Mouse (Mus musculus) cerebellum, adult (tissue): ENCODE results near the gene Sertad2.

Source experiments
- ATAC-seq: cut with Nextera tagmentation; 2 replicates; pipeline ENCODE4 v1.9.2; 2017; ENCODE audit warnings: mild to moderate bottlenecking, moderate library complexity, mixed read lengths; ENCODE audit not compliant: insufficient number of reproducible peaks, low FRiP score, low TSS enrichment

Gene Sertad2

DNA sequence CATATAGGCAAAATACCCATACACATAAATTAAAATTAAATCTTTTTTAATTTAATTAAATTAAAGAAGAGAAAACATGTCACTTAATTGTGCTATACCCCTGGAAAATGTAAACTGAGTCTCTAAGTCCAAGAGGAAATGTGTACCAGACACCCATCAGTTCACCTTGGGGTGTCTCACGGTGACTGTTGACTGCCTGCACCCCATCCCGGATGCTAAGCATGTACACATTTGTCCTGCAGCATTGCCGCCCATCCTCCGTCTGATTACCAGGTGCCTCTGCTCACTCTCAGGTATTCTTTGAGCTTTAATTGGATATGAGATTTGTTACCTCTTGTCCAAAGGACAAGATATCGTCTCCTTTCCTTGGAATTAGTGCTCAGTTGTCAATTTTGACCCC lies 99.3 kb downstream of the Sertad2 start:
- no peak for ATAC-seq

DNA sequence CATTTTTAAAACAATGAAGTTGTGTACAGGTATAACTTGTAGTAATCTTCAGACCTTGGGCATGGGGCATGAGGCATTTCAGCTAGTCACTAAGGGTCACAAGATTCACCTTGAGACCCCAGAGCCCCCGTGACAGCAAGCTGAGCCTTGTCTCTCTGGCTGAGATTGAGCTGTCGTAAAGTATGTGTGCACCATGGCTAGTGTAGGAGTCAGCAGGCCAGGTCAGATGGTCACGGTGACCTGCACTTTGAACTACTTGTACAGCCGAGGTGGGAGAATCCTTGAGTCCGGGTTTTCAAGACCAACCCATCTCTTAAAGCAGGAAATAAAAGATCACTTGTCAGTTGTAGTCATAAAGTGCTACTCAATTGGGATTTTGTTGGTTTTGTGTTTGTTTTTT lies 100.1 kb downstream of the Sertad2 start:
- ATAC-seq: no peak

DNA sequence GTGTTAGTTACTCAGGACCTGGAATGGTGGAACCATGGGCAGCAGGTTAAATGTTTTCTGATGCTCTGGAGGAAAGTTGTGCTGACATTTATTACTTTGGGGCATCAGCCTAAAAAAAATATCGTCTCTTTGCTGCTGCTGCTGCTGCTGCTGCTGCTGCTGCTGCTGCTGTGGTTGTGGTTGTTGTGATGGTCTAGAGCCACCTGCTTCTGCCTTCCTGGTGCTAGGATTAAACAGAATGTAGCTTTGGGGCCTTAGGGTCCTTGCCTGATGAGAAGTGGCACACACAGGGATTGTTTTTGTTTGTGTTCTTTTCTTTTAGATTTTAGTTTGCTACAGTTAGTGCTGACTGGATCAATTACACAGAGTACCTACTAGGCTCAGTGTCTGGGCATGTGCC lies 101.1 kb downstream of the Sertad2 start:
- no peak for ATAC-seq

DNA sequence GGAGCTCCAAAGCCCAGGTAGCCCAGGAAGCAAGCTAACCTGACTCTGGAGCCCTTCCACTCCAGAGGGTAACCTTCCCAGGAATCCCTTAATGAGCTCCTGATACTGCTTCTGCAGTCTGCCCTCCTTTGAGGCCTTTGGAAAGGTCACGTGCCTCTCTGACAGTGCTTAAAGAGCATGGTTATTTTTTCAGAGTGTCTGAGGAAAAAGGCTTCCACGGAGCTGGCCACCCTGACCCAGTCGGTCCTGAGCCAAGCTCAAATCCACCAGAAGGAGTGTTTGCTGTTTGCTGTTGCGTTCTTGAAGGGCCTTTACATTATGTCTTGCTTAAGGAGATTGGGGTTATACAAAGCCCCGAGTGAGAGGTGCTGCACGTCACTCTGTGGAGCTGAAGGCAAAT lies 101.8 kb downstream of the Sertad2 start:
- no peak for ATAC-seq

DNA sequence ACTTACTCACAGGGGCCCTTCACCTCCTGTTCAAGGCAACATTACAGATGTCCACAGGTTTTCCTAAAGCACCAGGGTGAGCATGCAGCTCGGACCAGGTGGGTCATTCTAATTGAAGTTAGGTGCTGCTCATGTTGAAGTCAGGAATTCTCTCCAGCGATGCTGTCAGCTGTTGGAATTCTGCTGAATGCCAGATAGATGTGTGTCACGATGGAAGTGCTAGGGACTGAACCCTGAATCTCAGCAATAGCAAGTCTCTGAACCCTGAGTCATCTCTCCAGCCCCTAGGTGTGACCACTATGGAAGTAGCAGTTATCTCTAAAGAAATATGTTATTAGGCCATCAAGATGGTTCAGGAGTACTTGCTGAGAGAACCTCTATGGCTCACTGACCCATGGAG lies 102.5 kb downstream of the Sertad2 start:
- ATAC-seq: no peak

DNA sequence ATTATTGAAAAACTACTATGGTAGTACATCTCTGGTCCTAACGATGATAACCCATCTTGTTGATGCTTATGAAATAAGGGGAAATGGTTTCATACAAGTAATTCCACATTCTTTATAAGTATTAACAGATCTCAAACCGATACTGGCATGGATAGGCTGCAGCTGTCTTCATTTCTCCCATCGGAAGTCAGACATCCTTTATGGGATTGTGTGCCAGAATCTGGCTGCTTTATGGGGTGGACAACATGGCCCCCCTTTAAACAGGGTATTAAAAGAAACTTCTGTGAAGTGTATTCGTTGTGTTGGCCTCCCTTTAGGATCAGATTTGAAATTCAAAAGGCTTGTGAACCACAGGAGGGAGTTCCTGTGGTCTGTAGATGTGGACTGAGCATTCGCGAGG lies 103.1 kb downstream of the Sertad2 start:
- ATAC-seq: no peak

DNA sequence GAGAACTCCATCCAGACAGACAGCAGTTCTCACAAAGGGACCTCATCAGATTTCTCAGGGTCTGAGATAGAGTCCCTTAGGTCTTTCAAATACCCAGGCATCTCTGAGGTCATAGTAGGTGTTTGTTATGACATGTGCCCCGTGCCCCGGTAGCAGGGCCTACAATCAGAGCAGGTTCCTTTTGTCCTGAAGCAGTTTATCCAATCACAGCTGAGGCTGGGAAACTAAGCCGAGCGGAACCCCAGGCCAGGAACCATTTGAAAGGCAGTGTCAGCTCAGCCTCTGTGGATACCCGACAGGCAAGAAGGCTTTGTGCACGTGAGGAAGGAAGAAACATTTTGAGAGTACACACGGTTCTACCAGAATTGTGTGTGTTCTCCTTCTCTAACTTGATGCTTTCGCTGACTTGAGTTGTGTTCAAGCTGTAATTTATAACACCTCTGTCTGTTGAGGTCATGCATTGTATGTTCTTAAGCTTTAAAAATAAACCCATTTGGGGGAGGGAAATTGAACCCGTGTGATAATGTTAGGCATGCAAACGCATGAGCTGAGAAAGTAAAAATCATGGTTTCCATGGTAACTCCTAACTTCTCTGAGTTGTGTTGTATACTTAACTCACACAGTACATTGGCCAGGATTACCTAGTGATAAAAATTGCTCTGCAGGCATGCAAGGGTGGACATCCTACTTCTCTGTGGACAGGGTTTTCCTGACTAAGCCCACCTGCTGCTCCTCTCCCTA lies 104.1 kb downstream of the Sertad2 start:
- no peak for ATAC-seq

DNA sequence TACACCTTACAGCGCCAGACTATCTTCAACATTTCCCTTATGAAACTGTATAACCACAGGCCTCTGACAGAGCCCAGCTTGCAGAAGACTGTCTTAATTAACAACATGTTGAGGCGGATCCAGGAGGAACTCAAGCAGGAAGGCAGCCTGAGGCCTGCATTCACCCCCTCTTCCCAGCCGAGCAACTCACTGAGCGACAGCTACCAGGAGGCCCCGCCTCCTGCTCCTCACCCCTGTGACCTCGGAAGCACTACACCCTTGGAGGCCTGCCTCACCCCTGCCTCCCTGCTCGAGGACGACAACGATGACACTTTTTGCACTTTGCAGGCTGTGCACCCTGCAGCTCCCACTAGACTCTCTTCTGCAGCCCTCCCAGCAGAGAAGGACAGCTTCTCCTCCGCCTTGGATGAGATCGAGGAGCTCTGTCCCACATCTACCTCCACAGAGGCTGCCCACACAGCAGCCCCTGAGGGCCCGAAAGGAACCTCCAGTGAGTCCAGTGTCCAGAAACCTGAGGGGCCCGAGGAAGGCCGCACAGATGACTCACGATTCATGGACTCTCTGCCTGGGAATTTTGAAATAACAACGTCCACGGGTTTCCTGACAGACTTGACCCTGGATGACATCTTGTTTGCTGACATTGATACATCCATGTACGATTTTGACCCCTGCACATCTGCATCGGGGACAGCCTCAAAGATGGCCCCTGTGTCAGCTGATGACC lies 105.0 kb downstream of the Sertad2 start:
- no peak for ATAC-seq

DNA sequence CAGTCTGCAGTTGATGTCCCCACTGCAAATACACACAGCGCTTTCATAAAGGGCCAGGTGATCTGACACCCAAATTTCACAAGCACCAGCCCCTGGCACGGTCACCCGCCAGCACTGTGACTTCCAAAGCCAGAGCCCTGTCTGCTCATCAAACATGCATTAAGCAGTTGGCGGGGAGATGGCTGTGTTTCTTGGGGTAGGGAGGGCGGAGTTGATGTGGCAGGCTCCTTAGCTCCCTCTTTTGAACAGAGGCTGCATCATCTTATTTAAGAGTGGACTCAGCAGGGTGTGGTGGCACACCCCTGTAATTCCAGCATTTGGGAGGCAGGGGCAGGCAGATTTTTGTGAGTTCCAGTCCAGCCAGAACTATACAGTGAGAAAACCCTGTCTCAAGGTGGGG lies 106.4 kb downstream of the Sertad2 start:
- ATAC-seq: no peak

DNA sequence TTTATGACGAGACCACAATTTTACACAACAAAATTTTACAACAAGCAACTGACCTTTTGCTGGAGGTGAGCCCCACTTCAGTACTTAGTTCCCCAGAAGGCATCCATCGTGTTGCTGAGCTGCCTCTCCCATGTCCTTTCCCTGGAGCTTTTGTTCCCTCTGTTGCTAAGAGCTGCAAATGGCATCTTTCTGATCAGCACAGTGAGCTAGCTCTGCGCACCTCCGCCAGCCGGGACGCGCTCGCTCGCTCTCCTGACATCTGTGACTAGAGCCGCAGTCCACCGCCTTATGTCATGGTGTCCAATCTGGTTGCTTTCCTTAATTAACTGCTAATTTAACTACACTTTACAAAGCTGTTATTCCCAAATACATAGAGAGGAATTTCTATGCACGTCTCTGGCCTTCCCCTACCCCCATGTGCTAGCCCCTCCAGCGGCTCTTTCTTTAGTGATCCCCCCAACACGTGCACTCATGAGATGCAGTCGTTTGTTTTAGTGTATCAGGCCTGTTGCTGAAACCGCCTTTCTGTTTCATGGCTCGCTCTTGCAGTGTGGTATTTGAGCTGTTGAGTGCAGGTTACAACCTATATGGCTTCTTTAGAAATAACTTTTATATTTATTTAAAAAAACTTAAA lies 107.1 kb downstream of the Sertad2 start:
- no peak for ATAC-seq

DNA sequence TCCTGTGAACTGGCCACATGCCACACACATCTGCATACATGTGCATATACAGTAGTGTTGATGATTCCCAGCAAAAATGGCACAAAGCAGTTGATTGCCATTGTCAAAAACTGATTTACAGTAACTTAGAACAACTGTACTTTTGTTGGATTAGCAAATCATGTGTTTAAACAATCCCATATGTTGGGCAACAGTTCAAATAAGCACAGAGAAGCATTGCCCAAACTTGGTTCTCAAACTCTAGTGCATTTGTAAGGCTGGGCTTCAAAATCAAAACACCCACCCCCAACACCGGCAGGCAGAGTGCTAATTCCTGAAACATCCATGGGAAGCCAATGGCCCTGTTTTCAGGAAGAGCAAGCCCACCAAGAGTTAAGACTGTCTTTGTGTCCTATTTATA lies 108.1 kb downstream of the Sertad2 start:
- ATAC-seq: no peak

DNA sequence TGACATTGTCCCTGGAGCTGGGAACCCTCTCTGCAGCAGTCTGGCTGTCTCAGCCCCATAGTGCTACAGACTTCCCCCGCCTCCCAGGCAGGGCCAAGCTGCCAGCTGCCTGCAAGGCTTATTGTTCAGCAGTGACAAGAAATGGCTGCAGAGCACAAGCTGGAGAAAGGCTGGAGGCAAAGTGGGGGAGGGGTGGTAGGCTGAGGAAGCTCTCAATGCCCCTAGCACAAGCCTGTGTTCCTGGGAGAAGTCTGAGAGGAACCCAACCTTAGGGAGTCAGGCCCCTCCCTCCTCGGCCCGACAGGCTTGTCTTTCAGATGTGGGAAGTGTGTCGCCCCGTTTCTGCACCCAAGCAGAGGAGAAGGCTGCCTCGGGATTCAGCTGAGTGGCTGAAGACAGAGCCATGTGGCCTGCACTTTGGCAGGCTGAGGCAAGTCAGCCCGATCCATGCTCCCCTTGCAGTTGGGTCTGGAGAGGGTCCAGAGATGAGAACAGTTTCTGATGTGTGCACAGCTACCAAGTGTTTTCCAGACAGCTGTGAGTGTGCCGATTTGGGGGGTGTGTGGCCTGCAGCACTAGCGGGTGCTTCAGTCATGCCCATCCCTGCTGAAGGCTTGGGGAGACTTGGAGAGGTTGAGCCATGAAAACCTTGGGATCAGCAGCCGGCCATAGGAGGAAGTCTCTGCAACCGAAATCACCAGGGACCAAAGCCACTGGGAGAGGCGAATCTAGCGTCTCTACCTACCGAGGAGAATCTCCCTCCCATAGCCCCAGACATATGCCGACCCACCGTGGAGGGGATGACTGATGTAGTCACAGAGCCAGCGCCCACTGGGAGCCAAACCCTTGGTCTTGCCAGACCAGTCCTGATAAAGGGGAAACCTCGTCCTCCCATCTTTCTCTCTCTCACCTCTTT lies 113.0 kb downstream of the Sertad2 start:
- peak; percentile 56; the same call in 1 of the 2 replicates for ATAC-seq

DNA sequence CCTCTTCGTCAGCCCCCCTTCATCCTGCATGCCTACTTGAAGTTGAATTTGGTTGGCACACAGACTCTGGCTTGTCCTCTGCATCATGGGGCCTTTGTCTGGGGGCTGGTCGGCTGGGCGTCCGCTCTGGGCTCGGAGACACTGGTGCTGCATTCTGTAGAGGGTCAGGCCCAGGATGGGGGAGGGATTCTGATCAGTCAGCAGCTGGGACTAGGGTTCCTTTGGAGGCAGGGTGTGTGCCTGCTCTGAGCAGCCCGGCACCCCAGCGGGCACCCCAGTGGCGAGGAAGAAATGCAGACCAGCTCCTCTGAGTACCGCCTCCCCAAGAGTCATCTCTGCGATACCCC lies 113.6 kb downstream of the Sertad2 start:
- no peak for ATAC-seq

DNA sequence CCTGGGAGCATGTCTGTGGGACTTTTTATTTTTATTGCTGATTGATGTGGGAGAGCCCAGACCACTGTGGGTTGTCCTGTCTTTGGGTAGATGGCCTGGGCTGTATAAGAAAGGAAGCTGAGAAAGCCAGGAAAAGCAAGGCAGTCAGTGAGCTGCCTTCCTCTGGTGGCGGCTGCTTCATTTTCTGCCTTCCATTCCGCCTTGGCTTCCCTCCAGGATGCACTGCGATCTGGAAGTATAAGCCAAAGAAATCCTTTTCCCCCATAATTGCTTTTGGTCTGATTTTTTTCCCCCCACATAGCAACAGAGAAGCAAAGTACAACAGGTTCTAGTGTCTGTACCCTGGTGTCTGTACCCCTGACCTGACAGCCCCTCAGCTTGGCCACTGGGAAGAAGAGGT lies 116.0 kb downstream of the Sertad2 start:
- ATAC-seq: no peak

DNA sequence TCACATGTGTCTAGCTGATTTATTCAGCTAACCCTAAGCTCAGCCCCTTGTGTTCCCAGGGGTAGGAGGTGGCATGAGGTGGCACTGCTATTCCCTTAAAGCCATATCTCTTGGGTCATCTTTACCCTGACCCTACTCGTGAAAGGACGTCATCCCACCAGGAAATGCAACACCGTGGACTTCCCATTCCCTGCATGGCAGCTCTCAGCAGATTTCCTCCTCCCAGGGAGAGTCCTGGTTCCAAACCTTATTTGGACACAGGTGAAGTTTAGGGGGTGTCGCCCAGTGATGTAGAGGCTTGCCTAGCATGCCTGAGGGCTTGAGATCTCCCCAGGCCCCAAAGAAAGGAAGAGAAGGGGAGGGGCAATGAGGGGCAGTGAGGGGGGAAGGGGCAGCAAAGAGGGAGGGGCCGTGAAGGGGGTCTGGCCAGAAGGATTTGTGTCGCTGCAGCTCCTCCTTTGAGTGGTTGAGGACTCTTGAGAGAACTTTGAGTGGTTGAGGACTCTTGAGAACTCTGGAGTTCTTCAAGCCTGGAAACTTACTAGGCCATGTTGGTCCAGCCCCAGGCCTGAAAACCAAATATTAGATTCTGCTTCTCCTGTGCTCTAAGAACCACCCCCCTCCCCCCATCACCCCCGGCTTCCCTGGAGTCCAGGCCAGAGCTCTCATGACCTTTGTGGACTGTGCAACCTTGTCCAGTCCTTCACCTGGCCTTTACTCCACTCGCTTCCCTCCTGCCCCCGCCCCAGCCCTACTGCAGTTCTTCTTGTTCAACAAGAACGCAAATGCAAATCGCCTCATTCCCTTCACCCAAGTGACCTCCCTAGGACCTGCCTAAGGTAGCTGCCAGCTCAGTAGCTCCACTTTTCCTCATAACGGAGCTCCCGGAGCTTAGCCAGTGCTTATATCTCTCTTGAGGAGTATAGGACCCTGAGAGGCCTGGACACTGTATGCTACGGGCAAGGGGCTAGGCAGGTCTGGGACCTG lies 117.4 kb downstream of the Sertad2 start:
- ATAC-seq: no peak

DNA sequence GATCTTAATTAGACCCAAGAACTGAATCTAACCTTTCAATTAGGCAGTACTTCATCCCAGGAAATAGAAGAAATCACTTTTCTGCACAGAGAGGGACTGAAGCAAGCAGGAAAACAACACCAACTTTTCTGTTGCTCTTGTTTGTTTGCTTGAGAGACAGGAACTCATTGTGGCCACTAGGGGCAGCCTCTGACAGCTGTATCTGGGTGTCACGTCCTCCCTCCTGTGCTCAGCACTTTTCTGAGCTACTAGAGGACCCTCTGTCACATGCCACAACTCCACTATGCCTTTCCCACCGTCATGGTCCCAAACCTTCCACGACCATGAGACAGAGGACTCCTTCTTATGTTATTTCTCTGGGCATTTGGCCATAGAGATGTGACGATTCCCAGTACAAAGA lies 118.6 kb downstream of the Sertad2 start:
- ATAC-seq: no peak

DNA sequence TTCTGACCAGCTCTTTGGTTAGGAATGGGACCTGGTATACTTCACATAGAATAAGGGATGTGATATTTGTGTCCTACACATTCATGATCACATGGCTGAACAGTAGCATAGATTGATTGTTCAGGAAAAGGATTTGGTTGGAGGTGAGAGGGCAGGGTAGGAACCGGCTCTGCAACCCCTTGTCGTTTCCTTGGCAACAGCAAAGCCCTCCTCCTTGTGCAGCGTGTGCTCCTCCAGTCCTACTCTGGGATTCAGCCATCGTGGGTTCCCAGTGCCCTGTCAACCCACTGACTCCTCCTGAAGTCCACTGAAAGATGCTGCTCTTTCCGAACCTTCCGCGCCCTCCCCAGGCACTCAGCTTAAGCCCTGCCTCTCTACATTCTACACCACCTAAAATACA lies 119.8 kb downstream of the Sertad2 start:
- no peak for ATAC-seq

DNA sequence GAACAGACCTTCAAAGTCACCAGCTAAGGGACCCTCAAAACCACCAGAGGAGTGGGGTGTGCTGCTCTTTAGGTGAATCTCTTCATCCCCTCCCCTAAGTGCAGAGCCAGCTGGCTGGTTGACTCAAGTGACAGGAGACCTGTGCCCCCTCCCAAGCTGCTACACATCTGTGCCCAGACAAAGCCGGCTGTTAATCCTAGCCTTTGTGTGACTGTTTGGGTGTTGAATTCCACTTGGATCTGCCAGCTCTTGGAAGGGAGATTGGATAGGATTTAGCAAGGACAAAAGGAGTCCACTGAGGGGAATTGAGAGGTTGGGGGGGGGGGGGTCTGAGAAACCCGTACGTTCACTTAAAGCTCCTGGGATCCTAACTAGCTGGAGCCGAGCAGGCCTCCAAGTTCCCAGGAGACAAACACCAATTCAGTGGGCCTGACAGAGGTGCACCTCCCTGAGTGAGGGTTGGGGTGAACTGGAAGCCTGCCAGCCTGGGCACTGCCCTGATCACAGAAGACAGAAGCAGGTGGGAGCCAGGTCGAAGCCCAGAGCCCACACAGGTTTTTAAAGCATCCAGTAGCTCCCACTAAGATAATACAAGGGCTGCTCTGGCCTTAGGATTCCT lies 120.6 kb downstream of the Sertad2 start:
- ATAC-seq: no peak

DNA sequence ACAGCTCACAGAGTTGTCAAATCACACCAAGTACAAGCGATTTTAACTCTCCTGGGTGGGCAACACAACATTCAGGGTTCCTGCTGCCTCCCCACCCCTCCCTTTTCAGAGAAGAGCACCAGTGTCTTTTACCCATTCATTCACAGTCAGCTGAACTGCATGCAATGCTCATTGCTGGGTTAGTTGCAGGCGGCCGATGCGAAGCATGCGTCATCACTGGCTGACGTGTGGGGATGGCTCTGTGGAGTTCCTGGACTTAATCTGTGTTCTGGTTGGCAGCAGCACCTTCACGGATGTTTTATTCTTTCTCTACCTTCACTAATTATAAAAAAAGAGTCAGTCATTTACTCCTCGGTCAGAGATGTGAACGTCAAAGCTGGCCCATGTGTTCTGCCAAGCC lies 121.8 kb downstream of the Sertad2 start:
- no peak for ATAC-seq
